Mouse (Mus musculus): ENCODE measurements at regions not wholly inside any gene's neighbourhood (a gene's known extent, or its start where the extent isn't known, plus 50 kb on each side); places are given as distances from the start of the nearest gene placed in this dataset.

- Histone ChIP-seq H3K4me3 (ENCODE audit: low read depth, low read length) (no peak overlapping the region), H3K27ac (replicated peaks; ENCODE audit: low read depth, low read length) (no peak overlapping the region), H3K4me2 (ENCODE audit: low read depth, low read length) (no peak overlapping the region), H3K9me3 (ENCODE audit: control insufficient read depth, low read length) (no peaks in the 10 kb centered on the region), H3K4me1 (ENCODE audit: control insufficient read depth, insufficient read depth, low read length) (no peaks in the 10 kb centered on the region), H3K36me3 (ENCODE audit: control insufficient read depth, insufficient read depth, low read length) (no peaks in the 10 kb centered on the region), H3K9ac (ENCODE audit: low read depth, low read length) (no peak overlapping the region), H3K27me3 (replicated peaks; ENCODE audit: control insufficient read depth, insufficient read depth, low read length) (no peaks in the 10 kb centered on the region)
- no peak for ATAC-seq (ENCODE audit: low read depth)
- DNase-seq (ENCODE audit: low spot score), result no peak
These were observed 140.4 kb upstream of the Fscb start for GRCm38 (mm10) chr12:64614877-64615276.

Data from embryonic facial prominence, embryonic 14.5 days (tissue).